Mouse (Mus musculus): Measurements from ENCODE around the gene Trp53i13. TPM values are rescaled to one million over a fixed set of nuclear protein-coding genes. Genes with fewer than 3 reads are reported as not detected.

Trp53i13 gene
- total RNA-seq, 2 experiments from 2014 or later: 2.0 to 8.2 TPM

- peak; percentile 87 for ATAC-seq (replicated peaks; ENCODE audit: poor library complexity)
These were observed 7.4 kb downstream of the Trp53i13 start for GRCm38 (mm10) chr11:77508068-77509021.

DNA sequence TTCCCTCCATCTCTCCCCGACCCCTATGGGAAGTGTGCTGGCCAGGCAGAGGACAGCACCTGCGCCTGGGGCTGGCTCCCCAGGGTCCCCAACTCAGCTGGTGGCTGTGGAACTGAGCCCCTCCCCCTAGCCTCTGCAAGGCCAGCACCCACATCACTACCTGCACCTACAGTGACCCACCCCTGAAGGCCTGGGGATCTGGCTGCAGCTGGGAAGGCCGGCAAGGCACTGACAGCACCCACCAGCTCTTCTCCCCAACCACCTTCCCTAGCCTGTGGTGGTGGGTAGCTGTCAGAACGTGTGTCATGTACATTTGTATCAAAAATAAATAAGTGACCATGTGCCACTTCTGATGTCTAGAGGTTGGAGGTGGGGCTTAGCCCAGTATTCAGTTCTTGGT, 8.4 kb downstream of the Trp53i13 start:
- ATAC-seq (replicated peaks; ENCODE audit: poor library complexity): no peak

DNA sequence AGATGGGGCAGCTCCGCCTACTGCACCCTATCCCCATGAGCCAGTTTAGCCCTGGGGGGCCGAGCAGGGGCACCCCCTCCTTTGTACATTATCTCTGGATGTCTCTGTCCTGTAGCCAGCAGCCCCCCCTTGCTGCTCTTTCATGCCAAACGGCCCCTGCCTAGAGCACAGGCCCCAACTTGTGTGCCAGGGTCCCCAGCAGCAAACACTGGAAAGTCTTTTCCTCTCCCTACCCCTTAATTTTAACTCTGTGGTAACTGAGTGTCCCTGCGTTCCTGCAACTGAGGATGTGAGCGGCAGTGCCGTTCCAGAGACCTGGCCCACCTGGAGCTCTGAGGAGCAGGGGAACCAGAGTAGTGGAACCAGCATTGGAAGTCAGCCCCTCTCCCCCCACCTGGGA, 8.8 kb downstream of the Trp53i13 start:
- no peak for ATAC-seq (replicated peaks; ENCODE audit: poor library complexity)

GRCm38 (mm10) chr11:77506273-77506672, 9.5 kb downstream of the Trp53i13 start:
- ATAC-seq (replicated peaks; ENCODE audit: poor library complexity): no peak

GRCm38 (mm10) chr11:77505291-77505980, 10.3 kb downstream of the Trp53i13 start:
- ATAC-seq (replicated peaks; ENCODE audit: poor library complexity): no peak

GRCm38 (mm10) chr11:77504377-77504776, 11.4 kb downstream of the Trp53i13 start:
- ATAC-seq (replicated peaks; ENCODE audit: poor library complexity): no peak

DNA sequence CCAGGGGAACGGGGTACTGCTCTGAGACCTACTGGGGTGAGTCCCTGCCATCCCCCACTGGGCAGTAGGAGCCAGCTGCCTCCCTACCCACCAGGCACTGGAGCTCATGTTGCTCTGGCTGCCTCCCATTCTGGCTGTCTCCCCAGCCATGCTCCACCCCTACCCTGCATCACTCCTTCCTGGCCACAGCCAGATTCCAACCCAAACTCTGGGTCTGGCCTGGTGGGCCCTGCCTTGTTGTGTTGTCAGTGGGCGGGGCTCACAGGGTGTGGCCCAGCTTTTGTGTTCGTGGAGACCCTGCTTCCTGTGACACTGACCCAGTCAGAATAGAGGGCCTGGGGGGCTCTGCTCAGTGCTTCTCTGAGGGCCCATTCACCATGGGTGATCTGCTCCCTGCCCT, 12.3 kb downstream of the Trp53i13 start:
- ATAC-seq (replicated peaks; ENCODE audit: poor library complexity): no peak

GRCm38 (mm10) chr11:77502481-77502880, 13.3 kb downstream of the Trp53i13 start:
- ATAC-seq (replicated peaks; ENCODE audit: poor library complexity): no peak

DNA sequence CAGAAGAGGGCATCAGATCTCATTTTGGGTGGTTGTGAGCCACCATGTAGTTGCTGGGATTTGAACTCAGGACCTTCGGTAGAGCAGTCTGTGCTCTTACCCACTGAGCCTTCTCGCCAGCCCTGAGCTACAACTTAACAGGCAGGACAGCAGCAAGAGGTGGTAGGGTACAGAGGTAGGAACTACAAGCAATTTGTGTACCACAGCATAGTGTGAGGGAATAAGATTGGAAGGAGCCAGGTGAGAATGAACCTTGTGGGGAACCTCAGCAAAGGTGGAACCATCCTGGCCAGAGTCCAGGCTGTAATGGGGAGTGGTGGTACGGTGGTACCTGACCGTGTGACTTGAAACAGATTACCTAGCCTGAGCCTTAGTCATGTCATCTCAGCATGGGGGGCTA, 13.8 kb downstream of the Trp53i13 start:
- ATAC-seq (replicated peaks; ENCODE audit: poor library complexity): no peak

- ATAC-seq (replicated peaks; ENCODE audit: poor library complexity): peak; percentile 83
These were observed 14.4 kb downstream of the Trp53i13 start for GRCm38 (mm10) chr11:77501392-77501791.

GRCm38 (mm10) chr11:77500361-77501325, 15.1 kb downstream of the Trp53i13 start:
- ATAC-seq (replicated peaks; ENCODE audit: poor library complexity): no peak

- ATAC-seq (replicated peaks; ENCODE audit: poor library complexity): no peak
These were observed 16.4 kb downstream of the Trp53i13 start for GRCm38 (mm10) chr11:77499354-77499753.

DNA sequence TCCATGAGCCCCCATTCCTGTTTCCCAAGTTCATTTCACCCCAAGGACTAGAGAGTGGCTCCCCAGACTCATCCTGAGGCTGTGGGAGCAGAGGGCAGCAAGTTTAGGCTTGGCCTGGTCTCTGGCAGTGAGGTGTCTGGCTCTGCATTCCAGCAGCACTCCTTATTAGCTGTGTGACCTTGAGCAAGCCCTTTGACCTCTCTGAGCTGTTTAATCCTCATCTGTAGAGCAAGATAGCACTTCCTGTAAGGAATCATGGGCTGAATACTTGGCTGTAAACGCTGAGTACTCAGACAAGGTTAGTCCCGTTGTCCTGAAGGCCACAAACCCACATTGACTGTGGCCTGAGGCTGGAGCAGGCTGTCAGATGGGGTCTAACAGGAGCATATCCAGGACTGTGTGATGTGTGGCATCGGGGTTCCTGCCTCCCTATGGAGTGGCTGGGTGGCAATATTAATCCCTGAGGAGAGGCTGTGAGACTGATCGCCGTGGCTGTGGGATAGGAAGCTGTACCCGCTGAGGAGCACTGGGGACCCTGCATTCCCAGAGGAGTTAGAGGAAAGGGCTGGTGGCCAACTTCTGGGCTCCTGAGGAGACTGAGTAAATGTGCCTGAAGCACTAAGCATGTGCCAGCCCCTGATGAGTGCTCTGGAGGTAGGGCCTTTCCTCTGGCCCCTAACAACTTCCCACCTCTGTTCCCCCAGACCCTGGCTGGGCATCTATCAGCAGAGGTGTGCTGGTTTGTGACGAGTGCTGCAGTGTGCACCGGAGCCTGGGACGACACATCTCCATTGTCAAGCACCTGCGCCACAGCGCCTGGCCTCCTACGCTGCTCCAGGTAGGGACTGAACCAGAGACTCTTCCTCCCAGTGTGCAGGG, 17.3 kb downstream of the Trp53i13 start:
- ATAC-seq (replicated peaks; ENCODE audit: poor library complexity): no peak

DNA sequence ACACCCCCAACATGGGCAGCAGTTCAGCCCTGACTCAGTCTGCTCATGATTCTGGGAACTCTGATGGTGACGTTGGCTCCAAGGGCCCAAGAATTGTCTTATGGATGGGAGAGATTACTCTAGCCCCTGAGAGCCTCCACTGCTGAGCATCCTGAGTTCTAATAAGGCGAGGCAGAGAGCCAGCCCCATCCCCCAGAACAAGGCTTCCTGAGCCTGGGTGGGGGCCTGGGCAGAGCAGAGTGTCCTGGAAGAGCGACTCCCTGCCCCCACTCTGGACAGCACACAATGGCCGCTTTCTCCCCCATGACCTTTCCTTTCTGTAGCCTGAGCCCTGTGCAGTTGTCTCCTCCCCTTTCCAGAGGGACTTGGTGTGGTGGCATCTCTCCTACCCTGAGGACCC, 17.9 kb downstream of the Trp53i13 start:
- ATAC-seq (replicated peaks; ENCODE audit: poor library complexity): no peak

GRCm38 (mm10) chr11:77497341-77497756, 18.4 kb downstream of the Trp53i13 start:
- ATAC-seq (replicated peaks; ENCODE audit: poor library complexity): peak; percentile 27; the same call in 1 of the 2 replicates

- ATAC-seq (replicated peaks; ENCODE audit: poor library complexity): no peak
These were observed 20.3 kb downstream of the Trp53i13 start for GRCm38 (mm10) chr11:77495507-77495906.

DNA sequence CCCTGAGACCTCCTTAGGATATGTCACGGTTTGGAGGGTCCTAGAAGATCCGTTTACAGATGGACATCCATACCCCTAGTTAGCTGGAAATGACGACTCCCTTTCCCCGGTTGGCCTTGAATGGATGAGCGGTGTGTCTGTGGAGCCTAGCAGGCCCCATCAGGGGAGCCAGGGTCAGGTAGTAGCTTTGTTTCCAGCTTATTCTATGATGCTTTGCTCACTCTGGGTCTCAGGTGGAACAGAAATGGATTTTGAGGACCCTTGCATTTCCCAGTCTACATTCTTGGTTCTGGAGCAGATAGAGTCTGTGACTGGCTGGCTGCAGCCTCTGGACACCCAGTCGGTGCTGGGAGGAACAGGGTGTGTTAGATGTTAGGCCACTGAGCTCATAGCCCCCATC, 21.0 kb downstream of the Trp53i13 start:
- no peak for ATAC-seq (replicated peaks; ENCODE audit: poor library complexity)

DNA sequence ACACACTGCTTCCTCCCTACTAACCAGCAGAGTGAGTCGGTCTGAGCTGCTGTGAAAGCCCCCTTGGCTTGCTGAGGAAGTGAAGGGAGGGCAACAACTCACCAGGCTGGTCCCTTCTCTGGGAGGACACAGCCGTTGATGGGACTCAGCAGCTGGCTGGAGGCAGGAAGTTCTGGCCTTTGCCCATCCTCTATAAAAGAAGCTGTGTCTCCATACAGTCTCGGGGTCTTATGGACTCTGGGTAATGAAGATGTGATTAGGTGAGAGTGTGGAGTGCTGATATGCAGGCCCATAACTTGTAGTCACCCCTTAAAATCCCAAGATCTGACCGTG, 21.5 kb downstream of the Trp53i13 start:
- no peak for ATAC-seq (replicated peaks; ENCODE audit: poor library complexity)

GRCm38 (mm10) chr11:77493512-77494343, 22.1 kb downstream of the Trp53i13 start, which contains the start of gene Git1:
Gene Git1 (plus strand): TSS chr11:77493562.
- no peak for ATAC-seq (replicated peaks; ENCODE audit: poor library complexity)
